Mouse (Mus musculus): Measurements from ENCODE around the gene Pold2. TPM values are rescaled to one million over a fixed set of nuclear protein-coding genes. Genes with fewer than 3 reads are reported as not detected.

Pold2 gene
- polyA plus RNA-seq, 1 experiment from 2014 or later = 149 TPM

DNA sequence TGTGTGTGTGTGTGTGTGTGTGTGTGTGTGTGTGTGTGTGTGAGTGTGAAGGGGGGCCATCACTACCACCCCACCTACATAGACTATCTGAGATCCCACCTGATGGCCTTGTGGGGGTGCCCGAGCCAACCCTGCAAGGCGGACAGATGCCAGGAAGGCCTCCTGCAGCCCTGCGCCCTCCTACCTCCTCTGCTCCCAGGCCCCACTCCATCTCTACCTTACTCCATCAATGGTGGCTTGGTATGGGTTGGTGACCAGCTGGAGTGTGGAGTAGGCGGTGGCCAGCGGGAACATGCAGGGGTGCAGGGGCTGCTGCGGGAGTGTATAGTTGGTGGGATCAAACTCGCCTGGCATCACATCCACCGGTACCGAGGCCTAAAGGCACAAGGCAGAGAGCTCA is 4.9 kb downstream of the Pold2 start:
- H3K4me2 ChIP-seq = no peak overlapping the region
- WGBS = 97% methylated on average over 9 of the region's 9 CpGs
- no peaks in the 10 kb centered on the region for H3K9me3 ChIP-seq

DNA sequence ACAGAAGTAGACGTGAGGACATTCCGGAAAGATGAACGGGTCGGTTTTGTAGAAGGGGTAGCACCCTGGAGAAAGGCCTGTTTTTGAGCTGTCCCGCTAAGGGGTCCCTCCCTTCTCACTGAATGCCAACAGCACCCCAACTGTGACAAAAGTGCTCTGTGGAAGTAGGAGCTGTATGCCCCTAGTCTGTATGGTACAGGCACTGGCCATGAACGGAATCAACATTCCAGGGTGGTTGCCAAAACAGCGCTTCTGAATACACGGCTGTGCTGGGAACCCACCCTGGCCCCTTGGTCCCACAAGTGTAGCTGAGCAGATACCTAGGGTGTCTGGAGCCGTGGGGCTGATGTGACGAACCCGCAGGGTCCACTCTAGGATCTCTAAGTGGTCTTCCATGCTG is 5.4 kb downstream of the Pold2 start:
- Histone ChIP-seq H3K27ac (no peak overlapping the region), H3K4me1 (peaks cover 15% of the 10 kb centered on the region), H3K36me3 (peaks cover 74% of the 10 kb centered on the region), H3K27me3 (no peaks in the 10 kb centered on the region), H3K9me3 (no peaks in the 10 kb centered on the region), H3K4me3 (no peak overlapping the region), H3K4me2 (no peak overlapping the region), H3K9ac (no peak overlapping the region)
- no peak for ATAC-seq (ENCODE audit: borderline replicate concordance, extremely low read depth, low FRiP score, low TSS enrichment)
- WGBS = 89% methylated on average over 11 of the region's 11 CpGs

More for the DNA sequence above, 4.9 kb downstream of the Pold2 start:
- Histone ChIP-seq H3K27me3 (no peaks in the 10 kb centered on the region), H3K4me1 (peaks cover 15% of the 10 kb centered on the region), H3K9ac (no peak overlapping the region), H3K27ac (no peak overlapping the region), H3K4me3 (no peak overlapping the region), H3K36me3 (peaks cover 71% of the 10 kb centered on the region)
- ATAC-seq (ENCODE audit: borderline replicate concordance, extremely low read depth, low FRiP score, low TSS enrichment) = no peak

DNA sequence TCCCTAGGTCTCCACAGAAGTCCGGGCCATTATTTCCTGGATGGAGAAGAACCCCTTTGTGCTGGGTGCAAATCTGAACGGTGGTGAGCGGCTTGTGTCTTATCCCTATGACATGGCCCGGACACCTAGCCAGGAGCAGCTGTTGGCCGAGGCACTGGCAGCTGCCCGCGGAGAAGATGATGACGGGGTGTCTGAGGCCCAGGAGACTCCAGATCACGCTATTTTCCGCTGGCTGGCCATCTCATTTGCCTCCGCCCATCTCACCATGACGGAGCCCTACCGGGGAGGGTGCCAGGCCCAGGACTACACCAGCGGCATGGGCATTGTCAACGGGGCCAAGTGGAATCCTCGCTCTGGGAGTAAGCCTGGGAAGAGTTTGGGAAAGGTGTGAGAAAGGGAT is 8.0 kb downstream of the Pold2 start:
- Histone ChIP-seq H3K4me1 (no peaks in the 10 kb centered on the region), H3K9ac (no peak overlapping the region), H3K9me3 (no peaks in the 10 kb centered on the region), H3K27me3 (no peaks in the 10 kb centered on the region), H3K4me3 (no peak overlapping the region), H3K4me2 (no peak overlapping the region), H3K36me3 (peaks cover 62% of the 10 kb centered on the region), H3K27ac (no peak overlapping the region)
- 84% methylated on average over 16 of the region's 16 CpGs for WGBS
- ATAC-seq (ENCODE audit: borderline replicate concordance, extremely low read depth, low FRiP score, low TSS enrichment) = no peak

DNA sequence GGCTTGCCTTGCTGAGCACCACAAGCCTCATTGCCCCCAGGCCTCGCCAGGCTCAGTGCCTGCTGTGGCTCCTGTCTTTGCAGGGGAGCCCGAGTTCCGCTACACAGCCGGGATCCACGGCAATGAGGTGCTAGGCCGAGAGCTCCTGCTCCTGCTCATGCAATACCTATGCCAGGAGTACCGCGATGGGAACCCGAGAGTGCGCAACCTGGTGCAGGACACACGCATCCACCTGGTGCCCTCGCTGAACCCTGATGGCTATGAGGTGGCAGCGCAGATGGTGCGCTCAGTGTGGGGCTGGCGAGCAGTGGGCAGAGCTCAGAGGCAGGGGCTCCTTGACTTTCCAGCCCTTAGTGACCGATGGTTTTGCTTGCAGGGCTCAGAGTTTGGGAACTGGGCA is 8.8 kb downstream of the Pold2 start:
- Histone ChIP-seq H3K4me3 (no peak overlapping the region), H3K9me3 (no peaks in the 10 kb centered on the region), H3K27me3 (no peaks in the 10 kb centered on the region), H3K9ac (no peak overlapping the region), H3K36me3 (peaks cover 55% of the 10 kb centered on the region), H3K4me1 (no peaks in the 10 kb centered on the region), H3K27ac (no peak overlapping the region), H3K4me2 (no peak overlapping the region)
- ATAC-seq (ENCODE audit: borderline replicate concordance, extremely low read depth, low FRiP score, low TSS enrichment) = no peak
- 91% methylated on average over 16 of the region's 16 CpGs for WGBS

DNA sequence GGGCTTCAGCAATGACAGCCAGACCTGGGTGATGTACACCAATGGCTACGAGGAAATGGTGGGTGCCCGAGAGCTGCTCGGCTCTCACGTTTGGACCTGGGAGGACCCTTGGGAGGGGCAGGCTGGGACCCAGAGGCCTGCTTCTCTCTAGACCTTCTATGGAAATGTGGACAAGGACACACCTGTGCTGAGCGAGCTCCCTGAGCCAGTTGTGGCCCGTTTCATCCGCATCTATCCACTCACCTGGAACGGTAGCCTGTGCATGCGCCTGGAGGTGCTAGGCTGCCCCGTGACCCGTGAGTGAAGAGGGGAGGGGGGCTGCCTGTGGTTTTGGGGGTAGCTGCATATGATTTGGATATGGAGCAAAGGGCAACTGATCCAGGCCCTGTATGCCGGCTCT is 9.8 kb downstream of the Pold2 start:
- H3K36me3 ChIP-seq = peaks cover 44% of the 10 kb centered on the region
- no peak for ATAC-seq (ENCODE audit: borderline replicate concordance, extremely low read depth, low FRiP score, low TSS enrichment)
- no peak overlapping the region for H3K27ac ChIP-seq
- H3K4me2 ChIP-seq = no peak overlapping the region
- no peak overlapping the region for H3K9ac ChIP-seq
- no peaks in the 10 kb centered on the region for H3K4me1 ChIP-seq
- H3K27me3 ChIP-seq = no peaks in the 10 kb centered on the region
- H3K4me3 ChIP-seq = no peak overlapping the region
- H3K9me3 ChIP-seq = no peaks in the 10 kb centered on the region
- 86% methylated on average over 12 of the region's 12 CpGs for WGBS

DNA sequence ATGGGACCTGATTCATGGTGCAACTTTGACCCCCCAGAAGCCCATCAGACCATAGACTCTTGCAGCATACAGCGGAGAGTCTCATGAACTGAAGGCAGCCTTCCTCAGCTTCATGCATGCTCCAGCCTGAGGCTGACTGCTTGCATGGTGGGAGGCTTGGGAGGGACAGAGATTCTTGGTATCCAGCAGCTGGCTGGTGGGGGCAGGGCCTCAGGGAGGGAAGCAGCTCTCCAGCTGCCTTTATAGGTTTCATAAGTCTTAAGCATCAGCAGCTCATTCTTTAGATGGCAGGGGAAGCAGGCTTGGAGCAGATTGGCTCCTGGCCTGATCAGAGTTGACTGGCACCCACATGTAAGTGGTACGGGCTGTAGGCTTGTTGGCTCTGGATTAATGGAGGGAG is 10.9 kb downstream of the Pold2 start:
- Histone ChIP-seq H3K9ac (no peak overlapping the region), H3K4me3 (no peak overlapping the region), H3K27ac (no peak overlapping the region), H3K9me3 (no peaks in the 10 kb centered on the region), H3K4me1 (peaks cover 9% of the 10 kb centered on the region), H3K4me2 (no peak overlapping the region), H3K36me3 (peaks cover 33% of the 10 kb centered on the region), H3K27me3 (no peaks in the 10 kb centered on the region)
- no peak for ATAC-seq (ENCODE audit: borderline replicate concordance, extremely low read depth, low FRiP score, low TSS enrichment)
- WGBS = 72% methylated on average over 2 of the region's 2 CpGs

DNA sequence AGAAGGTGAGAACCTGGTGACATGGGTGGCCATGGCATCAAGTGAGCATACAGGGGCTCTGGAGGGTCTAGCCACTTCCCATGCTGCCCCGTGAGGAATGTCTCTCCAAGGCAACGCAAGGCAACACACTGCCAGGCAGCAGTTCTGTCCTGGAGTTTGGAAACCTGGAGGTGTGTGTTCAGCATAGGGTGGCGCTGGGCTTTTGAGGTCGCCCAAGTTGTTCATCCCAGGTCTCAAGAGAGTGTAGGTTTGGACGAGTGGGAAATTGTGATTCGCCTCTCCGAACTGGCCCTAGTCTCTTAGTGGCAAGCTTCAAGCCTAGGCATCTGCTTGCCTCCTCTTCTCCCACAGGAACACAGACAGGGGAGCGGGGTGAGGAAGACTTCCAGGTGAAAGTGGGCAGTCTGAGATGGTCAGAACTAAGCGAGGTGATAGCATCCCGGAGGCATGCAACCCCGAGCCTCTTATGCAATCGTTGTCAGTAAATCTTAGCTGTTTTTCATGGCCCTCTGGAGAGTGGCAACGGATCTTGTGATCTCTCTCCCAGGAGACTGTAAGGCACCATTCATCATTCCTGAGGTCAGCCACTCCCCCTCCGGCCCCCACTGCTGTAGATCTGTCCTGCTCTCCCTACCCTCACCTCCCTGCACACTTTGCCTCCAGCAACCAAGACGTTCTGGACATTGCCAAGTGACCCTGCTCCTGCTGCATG is 15.5 kb downstream of the Pold2 start:
- 8% methylated on average over 15 of the region's 15 CpGs for WGBS
- H3K4me1 ChIP-seq = peaks cover 25% of the 10 kb centered on the region
- H3K36me3 ChIP-seq = peaks cover under 1% of the 10 kb centered on the region; the same call in 1 of the 2 replicates
- H3K27ac ChIP-seq = no peak overlapping the region
- no peaks in the 10 kb centered on the region for H3K9me3 ChIP-seq
- H3K27me3 ChIP-seq = peaks cover 3% of the 10 kb centered on the region; the same call in 1 of the 2 replicates
- H3K4me2 ChIP-seq = peak overlapping the region; percentile 97
- H3K9ac ChIP-seq = peak overlapping the region; percentile 58
- ATAC-seq (ENCODE audit: borderline replicate concordance, extremely low read depth, low FRiP score, low TSS enrichment) = peak; percentile 37; the same call in 1 of the 2 replicates
- peak overlapping the region; percentile 55 for H3K4me3 ChIP-seq

DNA sequence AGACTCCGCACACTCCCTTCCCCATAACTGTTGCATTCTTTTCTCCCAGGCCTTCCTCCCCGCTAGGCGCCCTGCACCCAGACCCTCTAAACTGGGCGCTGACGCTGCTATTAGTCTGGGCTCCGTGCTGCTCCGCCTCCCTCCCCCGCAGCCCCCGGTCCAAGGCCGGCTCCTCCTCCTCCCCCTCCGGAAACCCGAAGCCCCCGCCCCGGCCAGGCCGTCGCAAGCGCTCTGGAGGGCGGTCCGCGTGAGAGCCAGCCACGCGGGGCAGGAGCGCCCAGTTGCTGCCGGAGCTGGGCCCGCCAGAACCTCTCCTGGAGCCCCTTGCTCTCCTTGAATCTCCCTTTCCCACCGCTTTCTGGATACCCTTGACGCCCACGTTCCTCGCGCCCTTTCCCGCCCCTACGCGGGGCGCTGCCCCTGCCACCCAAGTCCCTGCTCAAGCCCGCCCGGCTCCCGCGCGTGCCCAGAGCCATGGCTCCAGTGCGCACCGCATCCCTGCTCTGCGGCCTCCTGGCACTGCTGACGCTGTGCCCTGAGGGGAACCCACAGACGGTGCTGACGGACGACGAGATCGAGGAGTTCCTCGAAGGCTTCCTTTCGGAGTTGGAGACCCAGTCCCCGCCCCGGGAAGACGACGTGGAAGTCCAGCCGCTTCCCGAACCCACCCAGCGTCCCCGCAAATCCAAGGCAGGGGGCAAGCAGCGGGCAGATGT is 16.3 kb downstream of the Pold2 start, which contains the start of gene Aebp1:
Gene Aebp1 (plus strand): TSS at position 270 of the 716 bp plus-strand sequence.
- Histone ChIP-seq H3K27ac (no peak within 1 kb of the TSS), H3K27me3 (peaks cover 3% of the 10 kb centered on the region; the same call in 1 of the 2 replicates), H3K4me3 (peak within 1 kb of the TSS; percentile 55), H3K9ac (peak within 1 kb of the TSS; percentile 58), H3K4me1 (peaks cover 25% of the 10 kb centered on the region), H3K4me2 (peak within 1 kb of the TSS; percentile 97), H3K36me3 (no peaks in the 10 kb centered on the region), H3K9me3 (no peaks in the 10 kb centered on the region)
- 2% methylated on average over 49 of the region's 59 CpGs for WGBS
- ATAC-seq (ENCODE audit: borderline replicate concordance, extremely low read depth, low FRiP score, low TSS enrichment) = peak; percentile 83

DNA sequence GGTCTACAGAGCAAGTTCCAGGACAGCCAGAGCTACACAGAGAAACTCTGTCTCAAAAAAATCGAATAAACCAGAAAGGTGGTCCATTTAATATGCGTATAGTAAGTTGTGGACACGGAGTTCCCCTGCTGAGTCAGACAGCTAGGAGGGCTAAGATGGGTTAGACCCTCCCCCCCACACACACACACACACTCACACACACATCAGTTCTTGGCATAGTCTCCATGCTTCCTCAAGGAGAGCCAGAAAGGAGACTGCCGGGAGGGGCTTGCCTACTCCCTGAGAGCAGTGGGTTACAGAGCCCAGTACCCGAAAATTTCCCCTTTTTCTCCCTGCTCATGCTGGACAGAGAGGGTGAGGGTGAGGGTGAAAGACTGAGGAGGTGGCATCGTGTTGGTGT is 17.5 kb downstream of the Pold2 start:
- no peak for ATAC-seq (ENCODE audit: borderline replicate concordance, extremely low read depth, low FRiP score, low TSS enrichment)
- WGBS = 44% methylated on average over 6 of the region's 6 CpGs
- Histone ChIP-seq H3K36me3 (no peaks in the 10 kb centered on the region), H3K4me3 (no peak overlapping the region), H3K27ac (no peak overlapping the region), H3K4me1 (peaks cover 25% of the 10 kb centered on the region), H3K9me3 (no peaks in the 10 kb centered on the region), H3K4me2 (no peak overlapping the region), H3K9ac (no peak overlapping the region), H3K27me3 (peaks cover 3% of the 10 kb centered on the region; the same call in 1 of the 2 replicates)

DNA sequence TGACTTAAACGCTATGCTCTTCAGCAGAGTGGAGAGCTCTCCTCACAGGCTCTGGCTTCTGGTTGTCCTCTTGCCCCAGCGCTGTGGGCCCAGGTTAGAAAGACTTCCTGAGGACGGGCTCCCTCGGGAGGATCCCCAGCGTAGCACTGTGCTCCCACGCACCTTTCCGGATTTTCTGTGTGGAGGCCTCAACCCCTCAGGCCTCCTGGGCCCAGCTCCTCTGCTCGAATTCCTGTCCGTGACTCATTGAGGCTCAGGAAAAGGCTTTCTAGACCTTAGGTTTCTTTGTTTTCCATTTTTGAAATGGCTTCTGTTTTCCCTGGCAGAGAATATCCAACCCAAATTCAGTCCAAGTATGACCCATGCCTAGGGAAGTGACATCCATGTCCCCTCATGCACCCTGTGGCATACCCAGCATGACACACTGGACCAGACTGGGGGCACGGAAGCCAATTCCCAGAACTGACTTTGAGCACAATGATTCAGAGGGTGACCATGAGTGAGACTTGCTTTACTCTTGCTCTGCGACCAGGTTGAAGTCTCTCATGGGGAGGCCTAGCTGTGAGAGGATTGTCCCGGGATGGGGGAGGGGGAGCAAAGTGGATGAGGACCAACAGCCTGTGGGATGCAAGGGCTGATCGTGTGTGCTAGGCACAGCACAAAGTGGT is 18.1 kb downstream of the Pold2 start:
- Histone ChIP-seq H3K36me3 (no peaks in the 10 kb centered on the region), H3K4me2 (no peak overlapping the region), H3K4me3 (no peak overlapping the region), H3K9me3 (no peaks in the 10 kb centered on the region), H3K27me3 (peaks cover 3% of the 10 kb centered on the region; the same call in 1 of the 2 replicates), H3K4me1 (peaks cover 25% of the 10 kb centered on the region), H3K27ac (no peak overlapping the region), H3K9ac (no peak overlapping the region)
- no peak for ATAC-seq (ENCODE audit: borderline replicate concordance, extremely low read depth, low FRiP score, low TSS enrichment)
- WGBS = 82% methylated on average over 13 of the region's 13 CpGs

DNA sequence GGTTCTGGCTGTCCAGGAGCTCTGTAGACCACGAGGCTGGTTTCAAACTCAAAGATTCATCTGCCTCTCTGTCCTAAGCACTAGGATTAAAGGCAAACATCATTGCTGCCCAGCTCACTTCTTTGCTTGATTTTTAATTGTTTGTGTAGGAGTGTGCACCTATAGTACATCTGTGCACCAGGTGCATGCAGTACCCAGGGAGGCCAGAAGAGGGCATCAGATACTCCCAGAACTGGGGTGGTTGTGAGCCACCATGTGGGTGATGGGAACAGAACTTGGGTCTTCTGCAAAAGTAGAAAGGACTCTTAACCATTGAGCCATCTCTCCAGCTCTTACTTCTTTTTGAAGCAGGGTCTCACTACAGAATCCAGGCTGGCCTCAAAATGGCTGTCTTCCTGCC is 19.4 kb downstream of the Pold2 start:
- Histone ChIP-seq H3K27me3 (peaks cover 3% of the 10 kb centered on the region; the same call in 1 of the 2 replicates), H3K9ac (no peak overlapping the region), H3K9me3 (no peaks in the 10 kb centered on the region), H3K36me3 (no peaks in the 10 kb centered on the region), H3K4me1 (peaks cover 25% of the 10 kb centered on the region), H3K27ac (no peak overlapping the region), H3K4me2 (no peak overlapping the region), H3K4me3 (no peak overlapping the region)
- no peak for ATAC-seq (ENCODE audit: borderline replicate concordance, extremely low read depth, low FRiP score, low TSS enrichment)
- 76% methylated on average over 1 of the region's 1 CpGs for WGBS

All from lung, embryonic 15.5 days (tissue).